Mouse (Mus musculus) MEL (cell line): ENCODE measurements around the gene Cacna1f. TPM values are rescaled to one million over a fixed set of nuclear protein-coding genes. Genes with fewer than 3 reads are reported as not detected.

Experiments used
- DNase-seq: peaks from one replicate; pipeline ENCODE4 v3.0.0; 2011; ENCODE audit warnings: low read depth, low spot score
- H3K27ac ChIP-seq: 2 replicates; pipeline ENCODE4 v1.5.1; 2012; ENCODE audit warnings: low read depth, mild to moderate bottlenecking, control low read depth, low read length, moderate library complexity; ENCODE audit not compliant: control insufficient read depth
- H3K27me3 ChIP-seq, 2 experiments: fragments of 150-350 bp in 1 of 2; sonication (generic) in 1 of 2; 2 replicates each; pipeline ENCODE4 v1.6.1; 2012; ENCODE audit warnings: low read length in 2 of 2, mild to moderate bottlenecking in 2 of 2, improper control_type of control experiment in 1 of 2, moderate library complexity in 1 of 2; ENCODE audit not compliant: insufficient read depth in 2 of 2, control insufficient read depth in 1 of 2
- H3K36me3 ChIP-seq, 2 experiments: 2 replicates each; pipeline ENCODE4 v1.6.1; 2012 to 2014; ENCODE audit warnings: low read length in 2 of 2, improper control_type of control experiment in 1 of 2, inconsistent platforms in 1 of 2, mild to moderate bottlenecking in 1 of 2; ENCODE audit not compliant: insufficient read depth in 2 of 2, control insufficient read depth in 1 of 2
- H3K4me1 ChIP-seq, 2 experiments: fragments of 150-350 bp in 1 of 2; sonication (generic) in 1 of 2; 2 replicates each; pipeline ENCODE4 v1.6.1; 2012; ENCODE audit warnings: low read length in 2 of 2, improper control_type of control experiment in 1 of 2, mild to moderate bottlenecking in 1 of 2; ENCODE audit not compliant: insufficient read depth in 2 of 2, control insufficient read depth in 1 of 2
- H3K4me3 ChIP-seq, 2 experiments: fragments of 150-350 bp in 1 of 2; sonication (generic) in 1 of 2; 2 replicates each; pipeline ENCODE4 v1.5.1; 2012; ENCODE audit warnings: low read depth in 2 of 2, low read length in 2 of 2, mild to moderate bottlenecking in 2 of 2, moderate library complexity in 2 of 2, control low read depth in 1 of 2, improper control_type of control experiment in 1 of 2; ENCODE audit not compliant: control insufficient read depth in 1 of 2, insufficient read depth in 1 of 2
- H3K79me2 ChIP-seq: 2 replicates; pipeline ENCODE4 v1.6.1; 2012; ENCODE audit warnings: mild to moderate bottlenecking, low read length, moderate library complexity; ENCODE audit not compliant: control insufficient read depth, poor library complexity, insufficient read depth
- H3K9ac ChIP-seq: 2 replicates; pipeline ENCODE4 v1.6.1; 2012; ENCODE audit warnings: low read depth, mild to moderate bottlenecking, control low read depth, low read length, moderate library complexity; ENCODE audit not compliant: control insufficient read depth, poor library complexity, severe bottlenecking
- H3K9me3 ChIP-seq: fragments of 150-350 bp; sonication (generic); replicated peaks from 2 replicates; pipeline ENCODE4 v1.6.1; 2012; ENCODE audit warnings: mild to moderate bottlenecking, low read length, improper control_type of control experiment, moderate library complexity; ENCODE audit not compliant: insufficient read depth
- ETS1 ChIP-seq: IDR thresholded peaks from 2 replicates; pipeline ENCODE4 v1.6.1; 2012; ENCODE audit warnings: low read depth, mild to moderate bottlenecking, inconsistent platforms, low read length, improper control_type of control experiment, moderate library complexity
- GABPA ChIP-seq: IDR thresholded peaks from 2 replicates; pipeline ENCODE4 v1.6.1; 2012; ENCODE audit warnings: low read depth, mild to moderate bottlenecking, inconsistent platforms, low read length, improper control_type of control experiment, moderate library complexity
- GATA1 ChIP-seq: IDR thresholded peaks from 2 replicates; pipeline ENCODE4 v1.6.1; 2011; ENCODE audit warnings: low read depth, low read length, improper control_type of control experiment
- HCFC1 ChIP-seq: IDR thresholded peaks from 2 replicates; pipeline ENCODE4 v1.6.1; 2012; ENCODE audit warnings: low read depth, mild to moderate bottlenecking, inconsistent platforms, low read length, improper control_type of control experiment, moderate library complexity
- MAZ ChIP-seq: IDR thresholded peaks from 2 replicates; pipeline ENCODE4 v1.6.1; 2012; ENCODE audit warnings: low read depth, mild to moderate bottlenecking, inconsistent platforms, low read length, improper control_type of control experiment
- MXI1 ChIP-seq: IDR thresholded peaks from 2 replicates; pipeline ENCODE4 v1.6.1; 2011; ENCODE audit warnings: mild to moderate bottlenecking, low read depth, low read length, improper control_type of control experiment
- POLR2A ChIP-seq, 2 experiments: IDR thresholded peaks; 2 replicates each; pipeline ENCODE4 v1.6.1; 2011 to 2012; ENCODE audit warnings: low read length in 2 of 2, mild to moderate bottlenecking in 2 of 2, control low read depth in 1 of 2, improper control_type of control experiment in 1 of 2, low read depth in 1 of 2, moderate library complexity in 1 of 2; ENCODE audit not compliant: control insufficient read depth in 1 of 2, insufficient read depth in 1 of 2, poor library complexity in 1 of 2
- POLR2AphosphoS2 ChIP-seq: IDR thresholded peaks from 2 replicates; pipeline ENCODE4 v1.6.1; 2011; ENCODE audit warnings: low read length, improper control_type of control experiment
- POLR2AphosphoS5 ChIP-seq: IDR thresholded peaks from 2 replicates; pipeline ENCODE4 v1.6.1; 2012; ENCODE audit warnings: low read depth, borderline replicate concordance, mild to moderate bottlenecking, inconsistent platforms, low read length, moderate library complexity, mixed read lengths
- RAD21 ChIP-seq: IDR thresholded peaks from 2 replicates; pipeline ENCODE4 v1.6.1; 2011; ENCODE audit warnings: mild to moderate bottlenecking, low read depth, low read length, improper control_type of control experiment
- RCOR1 ChIP-seq: IDR thresholded peaks from 2 replicates; pipeline ENCODE4 v1.6.1; 2012; ENCODE audit warnings: low read depth, mild to moderate bottlenecking, inconsistent platforms, low read length, improper control_type of control experiment
- TAL1 ChIP-seq: IDR thresholded peaks from 2 replicates; pipeline ENCODE4 v1.6.1; 2012; ENCODE audit warnings: mild to moderate bottlenecking, inconsistent platforms, low read length, moderate library complexity, mixed read lengths
- USF1 ChIP-seq: IDR thresholded peaks from 2 replicates; pipeline ENCODE4 v1.6.1; 2014; ENCODE audit warnings: low read depth, mild to moderate bottlenecking, inconsistent platforms, low read length, improper control_type of control experiment, moderate library complexity
- USF2 ChIP-seq, 2 experiments: IDR thresholded peaks; 2 replicates each; pipeline ENCODE4 v1.6.1; 2011 to 2012; ENCODE audit warnings: improper control_type of control experiment in 2 of 2, low read length in 2 of 2, borderline replicate concordance in 1 of 2, inconsistent platforms in 1 of 2, low read depth in 1 of 2, mild to moderate bottlenecking in 1 of 2; ENCODE audit not compliant: insufficient read depth in 1 of 2
- ZNF384 ChIP-seq: IDR thresholded peaks from 2 replicates; pipeline ENCODE4 v1.6.1; 2012; ENCODE audit warnings: low read depth, mild to moderate bottlenecking, inconsistent platforms, low read length, improper control_type of control experiment
- polyA plus RNA-seq, 2 experiments: library from polyadenylated mRNA; stranded (reverse) in 1 of 2; unstranded in 1 of 2; fragments of >175 nt in 1 of 2; fragments of >200 nt in 1 of 2; gene quantifications; 2 replicates each; pipeline versions ENCODE4 v1.2.1 to v1.2.4; 2012; ENCODE audit warnings: low replicate concordance in 2 of 2, low read depth in 1 of 2; ENCODE audit not compliant: insufficient read length in 2 of 2, insufficient read depth in 1 of 2, missing spikeins in 1 of 2
- total RNA-seq: library from RNA; depleted of rRNA; stranded (reverse); fragments of 300-350 nt; gene quantifications from 2 replicates; pipeline ENCODE4 v1.2.3, GENCODE M21; 2012

Gene Cacna1f
- total and polyA plus RNA-seq, 3 experiments: 0.17 TPM; not detected in 2

GRCm38 (mm10) chrX:7574885-7575231 is 32.0 kb upstream of the Cacna1f start (continued):
- no peak for TF ChIP-seq GABPA

- no peak overlapping the region for H3K27ac ChIP-seq
- H3K4me1 ChIP-seq: no peaks in the 10 kb centered on the region
- DNase-seq: no peak
- no peaks in the 10 kb centered on the region for H3K9me3 ChIP-seq
- no peak for TF ChIP-seq USF2 (IDR thresholded peaks at IDR 0.05; ENCODE audit: borderline replicate concordance in 1 of 2, insufficient read depth in 1 of 2, low read depth in 1 of 2, low read length in 2 of 2)
- no peak for TF ChIP-seq GABPA
- TF ChIP-seq GATA1: no peak
- no peak for TF ChIP-seq ZNF384
- no peak for TF ChIP-seq MAZ
- no peak for TF ChIP-seq POLR2AphosphoS2
- no peak for TF ChIP-seq MXI1
- no peak for TF ChIP-seq RAD21
- H3K79me2 ChIP-seq: no peaks in the 10 kb centered on the region
- no peak overlapping the region for H3K9ac ChIP-seq
- no peak overlapping the region for H3K4me3 ChIP-seq
- H3K27me3 ChIP-seq: no peaks in the 10 kb centered on the region
- no peaks in the 10 kb centered on the region; a peak in 1 of 4 replicates for H3K36me3 ChIP-seq
These were observed 25.7 kb upstream of the Cacna1f start for GRCm38 (mm10) chrX:7581151-7581550.

GRCm38 (mm10) chrX:7583881-7584280 is 23.0 kb upstream of the Cacna1f start:
- H3K9ac ChIP-seq: no peak overlapping the region
- H3K36me3 ChIP-seq: no peaks in the 10 kb centered on the region
- no peaks in the 10 kb centered on the region for H3K4me1 ChIP-seq
- DNase-seq: no peak
- H3K27me3 ChIP-seq: no peaks in the 10 kb centered on the region
- no peak overlapping the region for H3K4me3 ChIP-seq
- no peaks in the 10 kb centered on the region for H3K79me2 ChIP-seq
- TF ChIP-seq MAZ: no peak
- TF ChIP-seq RCOR1: no peak
- no peak for TF ChIP-seq USF1
- TF ChIP-seq HCFC1: no peak
- no peak for TF ChIP-seq ETS1
- no peak for TF ChIP-seq TAL1
- no peak for TF ChIP-seq GABPA
- TF ChIP-seq POLR2AphosphoS5: no peak
- TF ChIP-seq POLR2A (IDR thresholded peaks at IDR 0.05; ENCODE audit: control insufficient read depth in 1 of 2, insufficient read depth in 1 of 2, low read depth in 1 of 2, low read length in 2 of 2, poor library complexity in 1 of 2): no peak
- no peaks in the 10 kb centered on the region for H3K9me3 ChIP-seq
- no peak overlapping the region for H3K27ac ChIP-seq
